Mouse (Mus musculus): ENCODE measurements around the gene Gnb1l. TPM values are rescaled to one million over a fixed set of nuclear protein-coding genes. Genes with fewer than 3 reads are reported as not detected.
A peak's percentile ranks its signal among the peaks of the same experiment; 100 is the strongest.

The Gnb1l gene
- polyA plus RNA-seq, 1 experiment from 2014 or later, result 13.9 TPM

GRCm38 (mm10) chr16:18484386-18484785 is 14.1 kb upstream of the Gnb1l start:
- no peak overlapping the region for H3K9ac ChIP-seq
- no peak overlapping the region for H3K4me3 ChIP-seq
- H3K9me3 ChIP-seq, result no peaks in the 10 kb centered on the region
- 9% methylated on average over 4 of the region's 4 CpGs for WGBS
- H3K36me3 ChIP-seq, result no peaks in the 10 kb centered on the region
- no peak overlapping the region for H3K27ac ChIP-seq (replicated peaks)
- ATAC-seq (ENCODE audit: low read depth), result no peak
- H3K27me3 ChIP-seq, result no peaks in the 10 kb centered on the region; the same call in 1 of the 2 replicates
- peaks cover 20% of the 10 kb centered on the region for H3K4me1 ChIP-seq (replicated peaks)
- no peak overlapping the region for H3K4me2 ChIP-seq

GRCm38 (mm10) chr16:18484794-18485435 is 13.6 kb upstream of the Gnb1l start:
- WGBS, result 24% methylated on average over 5 of the region's 5 CpGs
- no peak overlapping the region for H3K4me2 ChIP-seq
- no peaks in the 10 kb centered on the region; the same call in 1 of the 2 replicates for H3K27me3 ChIP-seq
- H3K9ac ChIP-seq, result no peak overlapping the region
- ATAC-seq (ENCODE audit: low read depth), result peak; percentile 15; the same call in 1 of the 2 replicates
- no peaks in the 10 kb centered on the region for H3K36me3 ChIP-seq
- no peak overlapping the region for H3K27ac ChIP-seq (replicated peaks)
- H3K9me3 ChIP-seq, result no peaks in the 10 kb centered on the region
- H3K4me3 ChIP-seq, result no peak overlapping the region
- peaks cover 20% of the 10 kb centered on the region for H3K4me1 ChIP-seq (replicated peaks)

- H3K4me2 ChIP-seq, result no peak overlapping the region
- no peaks in the 10 kb centered on the region for H3K36me3 ChIP-seq
- no peaks in the 10 kb centered on the region; the same call in 1 of the 2 replicates for H3K27me3 ChIP-seq
- H3K4me3 ChIP-seq, result no peak overlapping the region
- no peak for ATAC-seq (ENCODE audit: low read depth)
- no peak overlapping the region for H3K27ac ChIP-seq (replicated peaks)
- no peak overlapping the region for H3K9ac ChIP-seq
- no peaks in the 10 kb centered on the region for H3K9me3 ChIP-seq
- 92% methylated on average over 2 of the region's 2 CpGs for WGBS
- H3K4me1 ChIP-seq (replicated peaks), result peaks cover 20% of the 10 kb centered on the region
These were observed 12.4 kb upstream of the Gnb1l start for GRCm38 (mm10) chr16:18486126-18486525.

- no peaks in the 10 kb centered on the region; the same call in 1 of the 2 replicates for H3K9me3 ChIP-seq
- no peak overlapping the region for H3K4me2 ChIP-seq
- no peaks in the 10 kb centered on the region for H3K4me1 ChIP-seq (replicated peaks)
- H3K27ac ChIP-seq (replicated peaks), result no peak overlapping the region
- H3K4me3 ChIP-seq, result no peak overlapping the region
- H3K36me3 ChIP-seq, result no peaks in the 10 kb centered on the region
- WGBS, result 96% methylated on average over 3 of the region's 3 CpGs
- no peak overlapping the region for H3K9ac ChIP-seq
- no peak for ATAC-seq (ENCODE audit: low read depth)
- H3K27me3 ChIP-seq, result no peaks in the 10 kb centered on the region
These were observed 8.2 kb upstream of the Gnb1l start for GRCm38 (mm10) chr16:18490281-18490680.

GRCm38 (mm10) chr16:18490894-18491293 is 7.6 kb upstream of the Gnb1l start:
- H3K36me3 ChIP-seq, result no peaks in the 10 kb centered on the region
- no peak for ATAC-seq (ENCODE audit: low read depth)
- no peak overlapping the region for H3K4me3 ChIP-seq
- no peak overlapping the region for H3K27ac ChIP-seq (replicated peaks)
- no peaks in the 10 kb centered on the region; the same call in 1 of the 2 replicates for H3K9me3 ChIP-seq
- H3K4me1 ChIP-seq (replicated peaks), result no peaks in the 10 kb centered on the region
- WGBS, result 66% methylated on average over 1 of the region's 1 CpGs
- no peaks in the 10 kb centered on the region for H3K27me3 ChIP-seq
- H3K9ac ChIP-seq, result no peak overlapping the region
- H3K4me2 ChIP-seq, result no peak overlapping the region

GRCm38 (mm10) chr16:18497865-18498515 is 523 bp upstream of the Gnb1l start:
- Histone ChIP-seq H3K4me2 (peak overlapping the region; percentile 80), H3K27ac (replicated peaks) (peak overlapping the region; percentile 95), H3K36me3 (peaks cover 16% of the 10 kb centered on the region), H3K9me3 (no peaks in the 10 kb centered on the region; the same call in 1 of the 2 replicates), H3K9ac (peak overlapping the region; percentile 81), H3K4me3 (peak overlapping the region; percentile 79), H3K27me3 (no peaks in the 10 kb centered on the region), H3K4me1 (replicated peaks) (peaks cover 27% of the 10 kb centered on the region)
- 4% methylated on average over 6 of the region's 6 CpGs for WGBS
- ATAC-seq (ENCODE audit: low read depth), result peak; percentile 66

- peak; percentile 3; the same call in 1 of the 2 replicates for ATAC-seq (ENCODE audit: low read depth)
These were observed 483 bp downstream of the Gnb1l start for GRCm38 (mm10) chr16:18498996-18499395.

GRCm38 (mm10) chr16:18501531-18501930 is 3.0 kb downstream of the Gnb1l start:
- Histone ChIP-seq H3K27ac (replicated peaks) (no peak overlapping the region), H3K27me3 (no peaks in the 10 kb centered on the region), H3K4me1 (replicated peaks) (peaks cover 27% of the 10 kb centered on the region), H3K4me2 (no peak overlapping the region), H3K4me3 (no peak overlapping the region), H3K36me3 (peaks cover 32% of the 10 kb centered on the region), H3K9me3 (no peaks in the 10 kb centered on the region), H3K9ac (no peak overlapping the region)
- 96% methylated on average over 6 of the region's 6 CpGs for WGBS
- no peak for ATAC-seq (ENCODE audit: low read depth)

More at GRCm38 (mm10) chr16:18498996-18499395, 483 bp downstream of the Gnb1l start:
- Histone ChIP-seq H3K4me1 (replicated peaks) (peaks cover 27% of the 10 kb centered on the region), H3K36me3 (peaks cover 24% of the 10 kb centered on the region), H3K9ac (peak overlapping the region; percentile 81), H3K27ac (replicated peaks) (peak overlapping the region; percentile 95), H3K4me3 (peak overlapping the region; percentile 79), H3K27me3 (no peaks in the 10 kb centered on the region), H3K9me3 (no peaks in the 10 kb centered on the region; the same call in 1 of the 2 replicates), H3K4me2 (peak overlapping the region; percentile 80)
- under 1% methylated on average over 24 of the region's 24 CpGs for WGBS

- Histone ChIP-seq H3K4me3 (no peak overlapping the region), H3K9ac (no peak overlapping the region), H3K36me3 (peaks cover 32% of the 10 kb centered on the region), H3K4me2 (no peak overlapping the region), H3K27me3 (no peaks in the 10 kb centered on the region), H3K27ac (replicated peaks) (no peak overlapping the region), H3K9me3 (no peaks in the 10 kb centered on the region), H3K4me1 (replicated peaks) (peaks cover 18% of the 10 kb centered on the region)
- WGBS, result 96% methylated on average over 14 of the region's 14 CpGs
- ATAC-seq (ENCODE audit: low read depth), result no peak
These were observed 5.2 kb downstream of the Gnb1l start for GRCm38 (mm10) chr16:18503566-18504342.

- H3K4me2 ChIP-seq, result no peak overlapping the region
- H3K4me1 ChIP-seq (replicated peaks), result no peaks in the 10 kb centered on the region
- no peak overlapping the region for H3K27ac ChIP-seq (replicated peaks)
- no peak overlapping the region for H3K9ac ChIP-seq
- H3K4me3 ChIP-seq, result no peak overlapping the region
- H3K9me3 ChIP-seq, result no peaks in the 10 kb centered on the region
- 97% methylated on average over 3 of the region's 3 CpGs for WGBS
- peaks cover 23% of the 10 kb centered on the region for H3K36me3 ChIP-seq
- H3K27me3 ChIP-seq, result no peaks in the 10 kb centered on the region
- ATAC-seq (ENCODE audit: low read depth), result no peak
These were observed 8.1 kb downstream of the Gnb1l start for GRCm38 (mm10) chr16:18506524-18507199.

GRCm38 (mm10) chr16:18507200-18507549 is 8.7 kb downstream of the Gnb1l start:
- Histone ChIP-seq H3K4me3 (no peak overlapping the region), H3K4me1 (replicated peaks) (no peaks in the 10 kb centered on the region)

More at GRCm38 (mm10) chr16:18507200-18507549, 8.7 kb downstream of the Gnb1l start:
- H3K9me3 ChIP-seq, result no peaks in the 10 kb centered on the region
- no peaks in the 10 kb centered on the region for H3K27me3 ChIP-seq
- peaks cover 18% of the 10 kb centered on the region for H3K36me3 ChIP-seq
- WGBS, result 42% methylated on average over 1 of the region's 1 CpGs
- H3K4me2 ChIP-seq, result no peak overlapping the region
- ATAC-seq (ENCODE audit: low read depth), result no peak
- no peak overlapping the region for H3K9ac ChIP-seq
- no peak overlapping the region for H3K27ac ChIP-seq (replicated peaks)

All from neural tube, embryonic 13.5 days (tissue).